Mouse (Mus musculus): ENCODE measurements around the gene Denr.

DNA sequence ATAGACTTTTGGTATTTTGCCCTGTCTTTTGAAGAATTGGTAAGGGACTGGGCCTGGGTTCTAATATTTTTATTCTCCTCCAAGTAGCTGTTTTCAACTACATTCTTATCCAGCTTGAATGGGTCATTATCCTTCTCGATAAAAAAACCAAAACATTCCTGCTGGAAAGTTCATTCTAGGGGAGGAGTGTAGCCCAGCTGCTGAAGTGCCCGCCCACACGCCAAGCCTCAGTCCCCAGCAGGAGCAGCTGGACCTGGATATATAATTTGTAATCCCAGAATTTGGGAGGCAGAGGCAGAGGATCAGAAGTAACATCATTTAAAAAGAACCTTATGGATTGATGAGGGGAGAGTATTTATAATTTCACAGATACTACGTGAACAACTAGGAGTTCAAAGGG is 39.6 kb downstream of the Denr start:
- no peak for TF ChIP-seq CTCF (IDR thresholded peaks at IDR 0.05)
- TF ChIP-seq EP300 (IDR thresholded peaks at IDR 0.05), result no peak
